Mouse (Mus musculus): ENCODE measurements around the gene Ttc23. TPM values are rescaled to one million over a fixed set of nuclear protein-coding genes. Genes with fewer than 3 reads are reported as not detected.
A peak's percentile ranks its signal among the peaks of the same experiment; 100 is the strongest.

Ttc23 gene
- polyA plus RNA-seq, 1 experiment from 2014 or later = 64.9 TPM

GRCm38 (mm10) chr7:67672650-67673049 lies 25.4 kb downstream of the Ttc23 start:
- H3K4me1 ChIP-seq (ENCODE audit: control insufficient read depth, insufficient read depth, low read length) = no peaks in the 10 kb centered on the region
- H3K4me2 ChIP-seq (ENCODE audit: low read depth, severe bottlenecking) = no peak overlapping the region
- no peak overlapping the region for H3K27ac ChIP-seq (replicated peaks; ENCODE audit: low read depth, low read length)
- DNase-seq (ENCODE audit: low spot score) (peak; percentile 96), ATAC-seq (ENCODE audit: insufficient number of reproducible peaks, low FRiP score, low TSS enrichment, low read depth) (no peak)
- H3K9me3 ChIP-seq (ENCODE audit: control insufficient read depth, low read length) = no peaks in the 10 kb centered on the region
- 13% methylated on average over 10 of the region's 10 CpGs for WGBS
- peaks cover 10% of the 10 kb centered on the region; the same call in 1 of the 2 replicates for H3K36me3 ChIP-seq (ENCODE audit: control insufficient read depth, insufficient read depth, low read length)
- H3K27me3 ChIP-seq (ENCODE audit: control insufficient read depth, insufficient read depth, low read length) = no peaks in the 10 kb centered on the region
- no peak overlapping the region for H3K9ac ChIP-seq (ENCODE audit: low read length)
- no peak overlapping the region for H3K4me3 ChIP-seq (ENCODE audit: low read depth, low read length)

GRCm38 (mm10) chr7:67673656-67674055 lies 26.4 kb downstream of the Ttc23 start:
- Histone ChIP-seq H3K9me3 (ENCODE audit: control insufficient read depth, low read length) (no peaks in the 10 kb centered on the region), H3K27me3 (ENCODE audit: control insufficient read depth, insufficient read depth, low read length) (no peaks in the 10 kb centered on the region), H3K36me3 (ENCODE audit: control insufficient read depth, insufficient read depth, low read length) (peaks cover 10% of the 10 kb centered on the region; the same call in 1 of the 2 replicates), H3K4me3 (ENCODE audit: low read depth, low read length) (no peak overlapping the region), H3K9ac (ENCODE audit: low read length) (no peak overlapping the region), H3K4me2 (ENCODE audit: low read depth, severe bottlenecking) (no peak overlapping the region), H3K4me1 (ENCODE audit: control insufficient read depth, insufficient read depth, low read length) (no peaks in the 10 kb centered on the region), H3K27ac (replicated peaks; ENCODE audit: low read depth, low read length) (no peak overlapping the region)
- DNase-seq (ENCODE audit: low spot score) = no peak
- 93% methylated on average over 5 of the region's 5 CpGs for WGBS
- ATAC-seq (ENCODE audit: insufficient number of reproducible peaks, low FRiP score, low TSS enrichment, low read depth) = no peak

GRCm38 (mm10) chr7:67678878-67679499 lies 31.8 kb downstream of the Ttc23 start:
- Histone ChIP-seq H3K9ac (ENCODE audit: low read length) (no peak overlapping the region), H3K27me3 (ENCODE audit: control insufficient read depth, insufficient read depth, low read length) (no peaks in the 10 kb centered on the region), H3K4me3 (ENCODE audit: low read depth, low read length) (no peak overlapping the region), H3K27ac (replicated peaks; ENCODE audit: low read depth, low read length) (no peak overlapping the region), H3K4me2 (ENCODE audit: low read depth, severe bottlenecking) (no peak overlapping the region), H3K4me1 (ENCODE audit: control insufficient read depth, insufficient read depth, low read length) (no peaks in the 10 kb centered on the region), H3K9me3 (ENCODE audit: control insufficient read depth, low read length) (no peaks in the 10 kb centered on the region), H3K36me3 (ENCODE audit: control insufficient read depth, insufficient read depth, low read length) (no peaks in the 10 kb centered on the region)
- WGBS = 93% methylated on average over 16 of the region's 16 CpGs
- DNase-seq (ENCODE audit: low spot score) (no peak), ATAC-seq (ENCODE audit: insufficient number of reproducible peaks, low FRiP score, low TSS enrichment, low read depth) (no peak)

- H3K27ac ChIP-seq (replicated peaks; ENCODE audit: low read depth, low read length) = no peak overlapping the region
- no peaks in the 10 kb centered on the region for H3K27me3 ChIP-seq (ENCODE audit: control insufficient read depth, insufficient read depth, low read length)
- WGBS = 75% methylated on average over 9 of the region's 9 CpGs
- no peaks in the 10 kb centered on the region for H3K9me3 ChIP-seq (ENCODE audit: control insufficient read depth, low read length)
- peaks cover 3% of the 10 kb centered on the region; the same call in 1 of the 2 replicates for H3K36me3 ChIP-seq (ENCODE audit: control insufficient read depth, insufficient read depth, low read length)
- no peak overlapping the region for H3K4me2 ChIP-seq (ENCODE audit: low read depth, severe bottlenecking)
- no peak for DNase-seq (ENCODE audit: low spot score)
- no peak for ATAC-seq (ENCODE audit: insufficient number of reproducible peaks, low FRiP score, low TSS enrichment, low read depth)
- no peak overlapping the region for H3K9ac ChIP-seq (ENCODE audit: low read length)
- H3K4me1 ChIP-seq (ENCODE audit: control insufficient read depth, insufficient read depth, low read length) = no peaks in the 10 kb centered on the region
- H3K4me3 ChIP-seq (ENCODE audit: low read depth, low read length) = no peak overlapping the region
Observed at GRCm38 (mm10) chr7:67681078-67681477, 33.9 kb downstream of the Ttc23 start.

GRCm38 (mm10) chr7:67683006-67683405 lies 35.8 kb downstream of the Ttc23 start:
- no peak overlapping the region for H3K9ac ChIP-seq (ENCODE audit: low read length)
- no peak overlapping the region for H3K4me2 ChIP-seq (ENCODE audit: low read depth, severe bottlenecking)
- H3K4me3 ChIP-seq (ENCODE audit: low read depth, low read length) = no peak overlapping the region
- peaks cover 3% of the 10 kb centered on the region; the same call in 1 of the 2 replicates for H3K36me3 ChIP-seq (ENCODE audit: control insufficient read depth, insufficient read depth, low read length)
- ATAC-seq (ENCODE audit: insufficient number of reproducible peaks, low FRiP score, low TSS enrichment, low read depth) (no peak), DNase-seq (ENCODE audit: low spot score) (no peak)
- no peaks in the 10 kb centered on the region for H3K27me3 ChIP-seq (ENCODE audit: control insufficient read depth, insufficient read depth, low read length)
- H3K4me1 ChIP-seq (ENCODE audit: control insufficient read depth, insufficient read depth, low read length) = no peaks in the 10 kb centered on the region
- no peaks in the 10 kb centered on the region for H3K9me3 ChIP-seq (ENCODE audit: control insufficient read depth, low read length)
- H3K27ac ChIP-seq (replicated peaks; ENCODE audit: low read depth, low read length) = no peak overlapping the region
- WGBS = 90% methylated on average over 16 of the region's 16 CpGs

GRCm38 (mm10) chr7:67686545-67686944 lies 39.3 kb downstream of the Ttc23 start:
- no peak for DNase-seq (ENCODE audit: low spot score)
- Histone ChIP-seq H3K36me3 (ENCODE audit: control insufficient read depth, insufficient read depth, low read length) (peaks cover 5% of the 10 kb centered on the region; the same call in 1 of the 2 replicates), H3K4me2 (ENCODE audit: low read depth, severe bottlenecking) (no peak overlapping the region), H3K4me3 (ENCODE audit: low read depth, low read length) (no peak overlapping the region), H3K4me1 (ENCODE audit: control insufficient read depth, insufficient read depth, low read length) (no peaks in the 10 kb centered on the region), H3K9me3 (ENCODE audit: control insufficient read depth, low read length) (no peaks in the 10 kb centered on the region), H3K9ac (ENCODE audit: low read length) (no peak overlapping the region), H3K27ac (replicated peaks; ENCODE audit: low read depth, low read length) (no peak overlapping the region), H3K27me3 (ENCODE audit: control insufficient read depth, insufficient read depth, low read length) (no peaks in the 10 kb centered on the region)
- WGBS = 96% methylated on average over 3 of the region's 3 CpGs
- ATAC-seq (ENCODE audit: insufficient number of reproducible peaks, low FRiP score, low TSS enrichment, low read depth) = no peak

GRCm38 (mm10) chr7:67688281-67688680 lies 41.1 kb downstream of the Ttc23 start:
- Histone ChIP-seq H3K9me3 (ENCODE audit: control insufficient read depth, low read length) (no peaks in the 10 kb centered on the region), H3K9ac (ENCODE audit: low read length) (no peak overlapping the region), H3K4me2 (ENCODE audit: low read depth, severe bottlenecking) (no peak overlapping the region), H3K27me3 (ENCODE audit: control insufficient read depth, insufficient read depth, low read length) (no peaks in the 10 kb centered on the region), H3K36me3 (ENCODE audit: control insufficient read depth, insufficient read depth, low read length) (peaks cover 5% of the 10 kb centered on the region; the same call in 1 of the 2 replicates), H3K27ac (replicated peaks; ENCODE audit: low read depth, low read length) (no peak overlapping the region), H3K4me1 (ENCODE audit: control insufficient read depth, insufficient read depth, low read length) (no peaks in the 10 kb centered on the region), H3K4me3 (ENCODE audit: low read depth, low read length) (no peak overlapping the region)
- no peak for ATAC-seq (ENCODE audit: insufficient number of reproducible peaks, low FRiP score, low TSS enrichment, low read depth)
- DNase-seq (ENCODE audit: low spot score) = no peak
- 61% methylated on average over 3 of the region's 3 CpGs for WGBS

- H3K36me3 ChIP-seq (ENCODE audit: control insufficient read depth, insufficient read depth, low read length) = peaks cover 5% of the 10 kb centered on the region; the same call in 1 of the 2 replicates
- no peak for ATAC-seq (ENCODE audit: insufficient number of reproducible peaks, low FRiP score, low TSS enrichment, low read depth)
- WGBS = 89% methylated on average over 7 of the region's 7 CpGs
- no peak overlapping the region for H3K27ac ChIP-seq (replicated peaks; ENCODE audit: low read depth, low read length)
- H3K27me3 ChIP-seq (ENCODE audit: control insufficient read depth, insufficient read depth, low read length) = no peaks in the 10 kb centered on the region
- no peaks in the 10 kb centered on the region for H3K9me3 ChIP-seq (ENCODE audit: control insufficient read depth, low read length)
- DNase-seq (ENCODE audit: low spot score) = no peak
- H3K9ac ChIP-seq (ENCODE audit: low read length) = no peak overlapping the region
- H3K4me1 ChIP-seq (ENCODE audit: control insufficient read depth, insufficient read depth, low read length) = no peaks in the 10 kb centered on the region
- H3K4me2 ChIP-seq (ENCODE audit: low read depth, severe bottlenecking) = no peak overlapping the region
- H3K4me3 ChIP-seq (ENCODE audit: low read depth, low read length) = no peak overlapping the region
Observed at GRCm38 (mm10) chr7:67689793-67690192, 42.6 kb downstream of the Ttc23 start.

GRCm38 (mm10) chr7:67691036-67691435 lies 43.8 kb downstream of the Ttc23 start:
- H3K4me1 ChIP-seq (ENCODE audit: control insufficient read depth, insufficient read depth, low read length) = no peaks in the 10 kb centered on the region
- H3K4me3 ChIP-seq (ENCODE audit: low read depth, low read length) = no peak overlapping the region
- H3K9me3 ChIP-seq (ENCODE audit: control insufficient read depth, low read length) = no peaks in the 10 kb centered on the region
- DNase-seq (ENCODE audit: low spot score) = no peak
- WGBS = 67% methylated on average over 6 of the region's 6 CpGs
- 0 out of 2 replicates have a peak, but pooled peaks cover 2% of the 10 kb centered on the region for H3K36me3 ChIP-seq (ENCODE audit: control insufficient read depth, insufficient read depth, low read length)
- H3K27me3 ChIP-seq (ENCODE audit: control insufficient read depth, insufficient read depth, low read length) = no peaks in the 10 kb centered on the region
- ATAC-seq (ENCODE audit: insufficient number of reproducible peaks, low FRiP score, low TSS enrichment, low read depth) = no peak
- no peak overlapping the region for H3K9ac ChIP-seq (ENCODE audit: low read length)
- H3K4me2 ChIP-seq (ENCODE audit: low read depth, severe bottlenecking) = no peak overlapping the region
- no peak overlapping the region for H3K27ac ChIP-seq (replicated peaks; ENCODE audit: low read depth, low read length)
